Mouse (Mus musculus): Measurements from ENCODE around the gene Mipol1. TPM values are rescaled to one million over a fixed set of nuclear protein-coding genes. Genes with fewer than 3 reads are reported as not detected.
A peak's percentile ranks its signal among the peaks of the same experiment; 100 is the strongest.

The Mipol1 gene
- polyA plus RNA-seq, 1 experiment from 2014 or later, result 3.8 TPM

DNA sequence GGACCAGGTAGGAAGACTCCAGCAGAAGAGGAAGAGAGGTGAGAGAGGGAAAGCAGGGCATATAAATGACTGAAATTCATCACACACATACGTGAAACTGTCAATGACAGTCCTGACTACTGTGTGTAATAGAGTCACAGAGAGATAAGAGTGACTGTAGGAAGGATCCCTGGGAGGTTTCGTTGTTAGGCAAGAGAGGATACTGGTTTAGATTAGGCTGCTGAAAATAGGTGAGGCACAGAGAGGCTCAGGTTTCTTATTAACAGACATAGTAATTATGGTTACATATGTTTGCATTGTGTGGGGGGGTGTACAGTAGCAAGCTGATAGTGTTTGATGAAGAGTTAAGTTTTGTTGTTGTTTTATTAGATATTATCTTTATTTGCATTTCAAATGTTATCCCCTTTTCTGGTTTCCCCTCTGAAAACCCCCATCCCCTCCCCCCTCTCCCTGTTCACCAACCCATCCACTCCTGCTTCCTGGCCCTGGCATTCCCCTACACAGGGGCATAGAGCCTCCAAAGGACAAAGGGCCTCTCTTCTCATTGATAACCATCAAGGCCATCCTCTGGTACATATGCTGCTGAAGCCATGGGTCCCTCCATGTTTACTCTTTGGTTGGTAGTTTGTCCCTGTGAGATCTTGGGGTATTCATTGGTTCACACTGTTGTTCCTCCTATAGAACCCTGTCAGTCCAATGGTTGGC, 157.5 kb downstream of the Mipol1 start:
- H3K4me1 ChIP-seq (ENCODE audit: control insufficient read depth, insufficient read depth, low read length), result no peaks in the 10 kb centered on the region
- H3K9ac ChIP-seq (ENCODE audit: low read depth, low read length), result no peak overlapping the region
- H3K36me3 ChIP-seq (ENCODE audit: control insufficient read depth, insufficient read depth, low read length), result no peaks in the 10 kb centered on the region
- H3K4me3 ChIP-seq (ENCODE audit: low read depth, low read length), result no peak overlapping the region
- no peak overlapping the region for H3K4me2 ChIP-seq (ENCODE audit: low read length)
- H3K27ac ChIP-seq (ENCODE audit: low read length), result no peak overlapping the region
- 85% methylated on average over 2 of the region's 2 CpGs for WGBS
- H3K27me3 ChIP-seq (ENCODE audit: control insufficient read depth, insufficient read depth, low read depth, low read length), result no peaks in the 10 kb centered on the region
- ATAC-seq, result no peak
- H3K9me3 ChIP-seq (replicated peaks; ENCODE audit: control insufficient read depth, low read length, poor library complexity, severe bottlenecking), result no peaks in the 10 kb centered on the region

DNA sequence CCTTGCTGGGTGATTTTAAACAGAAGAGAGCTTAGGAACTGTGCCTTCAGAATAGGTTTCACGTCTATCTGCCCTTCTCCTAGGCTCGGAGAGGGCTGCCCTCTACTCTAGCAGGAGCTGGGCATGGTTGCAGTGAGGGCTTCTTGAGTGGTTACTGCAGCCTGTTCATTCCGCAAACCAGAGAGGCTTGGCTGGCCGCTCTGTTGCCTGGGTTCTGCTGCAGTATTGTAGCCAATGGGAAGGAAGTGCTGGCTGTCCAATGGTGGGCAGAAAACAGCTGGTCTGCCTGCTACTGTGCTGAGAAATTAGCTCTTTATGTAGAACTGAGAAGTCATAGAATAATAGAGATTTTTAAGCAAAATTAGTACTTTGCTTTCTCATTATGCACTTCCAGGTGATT, 169.3 kb downstream of the Mipol1 start:
- 20% methylated on average over 4 of the region's 4 CpGs for WGBS
- H3K4me2 ChIP-seq (ENCODE audit: low read length), result no peak overlapping the region
- no peaks in the 10 kb centered on the region for H3K36me3 ChIP-seq (ENCODE audit: control insufficient read depth, insufficient read depth, low read length)
- H3K27ac ChIP-seq (ENCODE audit: low read length), result no peak overlapping the region
- no peaks in the 10 kb centered on the region for H3K27me3 ChIP-seq (ENCODE audit: control insufficient read depth, insufficient read depth, low read depth, low read length)
- H3K4me3 ChIP-seq (ENCODE audit: low read depth, low read length), result no peak overlapping the region
- 0 out of 2 replicates have a peak overlapping the region, but pooled peaks have one; percentile 11 for H3K9ac ChIP-seq (ENCODE audit: low read depth, low read length)
- H3K9me3 ChIP-seq (replicated peaks; ENCODE audit: control insufficient read depth, low read length, poor library complexity, severe bottlenecking), result no peaks in the 10 kb centered on the region
- peaks cover 13% of the 10 kb centered on the region for H3K4me1 ChIP-seq (ENCODE audit: control insufficient read depth, insufficient read depth, low read length)
- ATAC-seq, result peak; percentile 81

DNA sequence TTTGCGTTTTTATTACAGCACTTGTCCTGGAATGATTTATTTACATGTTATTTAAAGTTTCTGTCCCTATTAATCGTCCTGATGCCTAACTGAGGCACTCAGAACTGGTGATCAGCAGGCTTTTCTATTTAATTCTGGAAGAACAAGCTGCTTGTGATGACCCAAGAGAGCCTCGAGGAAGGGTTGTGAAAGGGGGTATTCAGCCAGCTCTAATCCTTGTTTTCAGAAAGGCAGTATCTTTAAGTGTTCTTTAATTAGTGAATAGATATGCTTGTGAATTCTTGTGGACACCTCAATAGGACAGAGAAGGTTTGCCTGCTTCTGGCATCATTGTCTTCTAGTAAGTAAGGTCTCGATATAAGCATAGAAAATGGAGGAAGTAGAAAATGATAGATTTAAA, 170.0 kb downstream of the Mipol1 start:
- no peaks in the 10 kb centered on the region for H3K27me3 ChIP-seq (ENCODE audit: control insufficient read depth, insufficient read depth, low read depth, low read length)
- ATAC-seq, result no peak
- H3K4me1 ChIP-seq (ENCODE audit: control insufficient read depth, insufficient read depth, low read length), result peaks cover 13% of the 10 kb centered on the region
- H3K4me3 ChIP-seq (ENCODE audit: low read depth, low read length), result no peak overlapping the region
- H3K9me3 ChIP-seq (replicated peaks; ENCODE audit: control insufficient read depth, low read length, poor library complexity, severe bottlenecking), result no peaks in the 10 kb centered on the region
- H3K36me3 ChIP-seq (ENCODE audit: control insufficient read depth, insufficient read depth, low read length), result no peaks in the 10 kb centered on the region
- H3K4me2 ChIP-seq (ENCODE audit: low read length), result no peak overlapping the region
- no peak overlapping the region for H3K27ac ChIP-seq (ENCODE audit: low read length)
- WGBS, result 18% methylated on average over 4 of the region's 4 CpGs
- no peak overlapping the region for H3K9ac ChIP-seq (ENCODE audit: low read depth, low read length)

DNA sequence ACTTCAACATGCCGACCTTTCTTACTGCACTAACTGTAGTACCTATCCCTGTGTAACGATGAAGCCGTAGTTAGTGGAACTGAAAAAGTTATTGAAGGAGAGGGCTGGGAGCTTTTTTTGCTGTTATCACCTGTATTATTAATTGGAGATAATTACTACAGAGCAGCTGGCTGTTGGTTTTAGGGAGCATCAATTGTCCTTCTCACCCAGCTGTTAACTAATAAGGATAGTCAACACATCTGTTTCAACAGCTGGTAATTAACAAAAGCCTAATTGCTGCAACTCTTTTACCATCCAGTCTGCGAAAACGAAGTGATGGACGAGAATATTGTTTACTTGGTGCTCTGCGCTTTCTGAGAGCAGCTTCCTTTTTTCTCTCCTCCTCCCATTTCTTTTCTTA, 170.9 kb downstream of the Mipol1 start:
- Histone ChIP-seq H3K4me1 (ENCODE audit: control insufficient read depth, insufficient read depth, low read length) (peaks cover 13% of the 10 kb centered on the region), H3K36me3 (ENCODE audit: control insufficient read depth, insufficient read depth, low read length) (no peaks in the 10 kb centered on the region), H3K9me3 (replicated peaks; ENCODE audit: control insufficient read depth, low read length, poor library complexity, severe bottlenecking) (no peaks in the 10 kb centered on the region), H3K4me3 (ENCODE audit: low read depth, low read length) (no peak overlapping the region), H3K27ac (ENCODE audit: low read length) (no peak overlapping the region), H3K4me2 (ENCODE audit: low read length) (peak overlapping the region; percentile 28), H3K9ac (ENCODE audit: low read depth, low read length) (no peak overlapping the region), H3K27me3 (ENCODE audit: control insufficient read depth, insufficient read depth, low read depth, low read length) (no peaks in the 10 kb centered on the region)
- 14% methylated on average over 7 of the region's 7 CpGs for WGBS
- no peak for ATAC-seq

DNA sequence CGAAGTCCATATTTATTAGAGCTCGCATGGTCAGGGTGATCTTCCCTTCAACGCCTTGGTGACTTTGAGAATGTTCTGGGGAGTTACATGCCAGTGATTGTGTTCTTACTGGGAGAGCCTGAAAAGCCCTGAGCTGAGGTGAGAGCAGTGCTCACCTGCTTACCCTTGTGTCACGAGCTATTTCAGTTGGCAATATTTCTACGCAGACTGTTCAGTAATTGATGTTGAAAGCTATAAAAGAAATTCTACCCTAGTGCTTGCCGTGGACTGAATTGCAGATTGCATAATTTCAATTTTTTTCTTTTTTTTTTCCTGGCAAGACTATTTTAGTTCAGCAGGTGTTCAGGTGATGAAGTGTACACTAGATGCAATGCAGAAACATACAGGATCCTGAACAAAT, 172.1 kb downstream of the Mipol1 start:
- no peak overlapping the region for H3K4me3 ChIP-seq (ENCODE audit: low read depth, low read length)
- peaks cover 13% of the 10 kb centered on the region for H3K4me1 ChIP-seq (ENCODE audit: control insufficient read depth, insufficient read depth, low read length)
- H3K27me3 ChIP-seq (ENCODE audit: control insufficient read depth, insufficient read depth, low read depth, low read length), result no peaks in the 10 kb centered on the region
- H3K27ac ChIP-seq (ENCODE audit: low read length), result no peak overlapping the region
- 72% methylated on average over 6 of the region's 6 CpGs for WGBS
- no peak for ATAC-seq
- H3K9me3 ChIP-seq (replicated peaks; ENCODE audit: control insufficient read depth, low read length, poor library complexity, severe bottlenecking), result no peaks in the 10 kb centered on the region
- no peaks in the 10 kb centered on the region for H3K36me3 ChIP-seq (ENCODE audit: control insufficient read depth, insufficient read depth, low read length)
- no peak overlapping the region for H3K9ac ChIP-seq (ENCODE audit: low read depth, low read length)
- H3K4me2 ChIP-seq (ENCODE audit: low read length), result no peak overlapping the region

DNA sequence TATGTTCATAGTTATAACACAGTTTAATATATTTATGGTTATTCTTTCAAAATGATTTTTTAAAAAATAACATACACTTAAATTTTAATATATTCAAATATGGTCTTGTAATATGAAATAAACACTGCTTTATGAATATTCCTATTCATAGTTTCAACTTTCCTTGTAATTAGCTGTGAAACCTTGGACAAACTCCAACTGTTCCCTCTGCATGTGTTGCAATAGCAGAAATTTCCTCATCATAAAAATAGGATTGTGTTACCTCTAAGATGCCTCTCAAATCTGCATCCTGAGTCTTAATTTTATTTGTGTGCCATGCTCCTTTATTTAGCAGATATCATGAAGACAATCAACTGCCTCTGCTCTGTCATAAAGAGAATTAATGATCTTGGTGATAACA, 179.7 kb downstream of the Mipol1 start:
- no peaks in the 10 kb centered on the region for H3K9me3 ChIP-seq (replicated peaks; ENCODE audit: control insufficient read depth, low read length, poor library complexity, severe bottlenecking)
- no peak for ATAC-seq
- H3K27ac ChIP-seq (ENCODE audit: low read length), result no peak overlapping the region
- no peaks in the 10 kb centered on the region for H3K36me3 ChIP-seq (ENCODE audit: control insufficient read depth, insufficient read depth, low read length)
- H3K4me2 ChIP-seq (ENCODE audit: low read length), result no peak overlapping the region
- no peak overlapping the region for H3K9ac ChIP-seq (ENCODE audit: low read depth, low read length)
- no peak overlapping the region for H3K4me3 ChIP-seq (ENCODE audit: low read depth, low read length)
- no peaks in the 10 kb centered on the region for H3K27me3 ChIP-seq (ENCODE audit: control insufficient read depth, insufficient read depth, low read depth, low read length)
- no peaks in the 10 kb centered on the region for H3K4me1 ChIP-seq (ENCODE audit: control insufficient read depth, insufficient read depth, low read length)

DNA sequence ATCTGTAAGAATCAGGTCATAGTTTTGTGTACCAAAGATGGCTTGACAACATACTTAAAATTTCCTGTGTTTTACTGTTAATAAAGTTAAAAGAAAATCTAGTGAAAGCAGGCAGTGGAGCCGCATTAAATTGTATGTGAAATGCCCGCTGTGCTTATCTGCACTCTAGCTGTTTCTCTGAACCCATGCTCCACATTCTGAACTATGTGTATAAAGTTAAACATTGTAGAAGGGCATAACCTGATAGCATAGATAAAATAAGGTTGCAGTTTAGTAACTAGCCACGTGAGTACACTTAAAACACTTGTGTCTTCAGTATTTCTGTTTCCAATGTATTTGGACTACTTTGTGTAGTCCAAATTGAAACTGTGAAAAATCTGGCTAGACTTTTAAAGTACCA, 183.6 kb downstream of the Mipol1 start:
- Histone ChIP-seq H3K36me3 (ENCODE audit: control insufficient read depth, insufficient read depth, low read length) (no peaks in the 10 kb centered on the region), H3K4me2 (ENCODE audit: low read length) (no peak overlapping the region), H3K27me3 (ENCODE audit: control insufficient read depth, insufficient read depth, low read depth, low read length) (no peaks in the 10 kb centered on the region), H3K9ac (ENCODE audit: low read depth, low read length) (no peak overlapping the region), H3K4me1 (ENCODE audit: control insufficient read depth, insufficient read depth, low read length) (no peaks in the 10 kb centered on the region), H3K9me3 (replicated peaks; ENCODE audit: control insufficient read depth, low read length, poor library complexity, severe bottlenecking) (no peaks in the 10 kb centered on the region), H3K27ac (ENCODE audit: low read length) (no peak overlapping the region), H3K4me3 (ENCODE audit: low read depth, low read length) (no peak overlapping the region)
- ATAC-seq, result no peak
- 87% methylated on average over 3 of the region's 3 CpGs for WGBS

DNA sequence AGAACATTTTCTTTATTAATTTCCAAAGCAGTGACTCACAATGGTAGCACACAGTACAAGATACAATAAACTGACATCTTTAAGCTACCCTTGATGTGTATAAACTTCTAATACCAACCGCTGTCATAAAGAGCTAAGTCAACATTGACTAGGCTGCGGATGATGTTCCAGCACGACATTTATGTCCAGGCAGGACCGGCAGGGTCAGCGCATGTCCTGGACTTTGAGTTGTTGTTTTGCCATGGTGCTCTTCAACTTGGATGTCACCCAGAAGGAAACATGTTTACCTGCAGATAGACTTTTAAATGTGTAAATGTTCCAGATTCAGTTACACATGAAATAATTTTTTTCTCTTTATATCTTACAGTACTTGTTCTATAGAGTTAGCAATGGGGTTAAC, 194.7 kb downstream of the Mipol1 start:
- no peak overlapping the region for H3K9ac ChIP-seq (ENCODE audit: low read depth, low read length)
- no peak for ATAC-seq

DNA sequence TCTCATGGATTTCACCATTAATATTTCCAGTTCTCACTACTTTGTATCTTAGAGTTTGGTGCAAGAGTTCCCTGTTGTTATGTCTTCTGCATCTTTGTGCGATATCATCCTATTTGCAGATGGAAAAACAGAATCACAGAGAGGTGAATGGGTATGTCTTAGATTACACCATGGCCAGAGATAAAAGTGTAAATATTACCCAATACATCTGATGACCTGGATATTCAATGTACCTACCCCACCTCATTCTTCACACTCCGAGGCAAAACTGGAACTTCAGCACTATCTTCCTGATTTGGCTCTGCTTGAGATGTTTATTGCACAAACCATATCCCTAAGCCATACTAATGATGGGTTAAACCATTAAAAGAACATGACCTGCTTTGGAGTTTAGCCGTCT, 198.0 kb downstream of the Mipol1 start:
- Histone ChIP-seq H3K9me3 (replicated peaks; ENCODE audit: control insufficient read depth, low read length, poor library complexity, severe bottlenecking) (no peaks in the 10 kb centered on the region), H3K36me3 (ENCODE audit: control insufficient read depth, insufficient read depth, low read length) (no peaks in the 10 kb centered on the region), H3K4me1 (ENCODE audit: control insufficient read depth, insufficient read depth, low read length) (no peaks in the 10 kb centered on the region), H3K27ac (ENCODE audit: low read length) (no peak overlapping the region), H3K27me3 (ENCODE audit: control insufficient read depth, insufficient read depth, low read depth, low read length) (no peaks in the 10 kb centered on the region), H3K4me2 (ENCODE audit: low read length) (no peak overlapping the region), H3K4me3 (ENCODE audit: low read depth, low read length) (no peak overlapping the region), H3K9ac (ENCODE audit: low read depth, low read length) (no peak overlapping the region)
- no peak for ATAC-seq
- 94% methylated on average over 3 of the region's 3 CpGs for WGBS

More for the DNA sequence above, 194.7 kb downstream of the Mipol1 start:
- H3K27ac ChIP-seq (ENCODE audit: low read length), result no peak overlapping the region
- no peaks in the 10 kb centered on the region for H3K36me3 ChIP-seq (ENCODE audit: control insufficient read depth, insufficient read depth, low read length)
- WGBS, result 93% methylated on average over 5 of the region's 5 CpGs
- H3K4me3 ChIP-seq (ENCODE audit: low read depth, low read length), result no peak overlapping the region
- H3K27me3 ChIP-seq (ENCODE audit: control insufficient read depth, insufficient read depth, low read depth, low read length), result no peaks in the 10 kb centered on the region
- no peak overlapping the region for H3K4me2 ChIP-seq (ENCODE audit: low read length)
- no peaks in the 10 kb centered on the region for H3K9me3 ChIP-seq (replicated peaks; ENCODE audit: control insufficient read depth, low read length, poor library complexity, severe bottlenecking)
- no peaks in the 10 kb centered on the region for H3K4me1 ChIP-seq (ENCODE audit: control insufficient read depth, insufficient read depth, low read length)

Measured in midbrain, embryonic 16.5 days (tissue).